Comparison of ENCODE assay signal across 21 mouse cellular contexts in the genomic region with DNA sequence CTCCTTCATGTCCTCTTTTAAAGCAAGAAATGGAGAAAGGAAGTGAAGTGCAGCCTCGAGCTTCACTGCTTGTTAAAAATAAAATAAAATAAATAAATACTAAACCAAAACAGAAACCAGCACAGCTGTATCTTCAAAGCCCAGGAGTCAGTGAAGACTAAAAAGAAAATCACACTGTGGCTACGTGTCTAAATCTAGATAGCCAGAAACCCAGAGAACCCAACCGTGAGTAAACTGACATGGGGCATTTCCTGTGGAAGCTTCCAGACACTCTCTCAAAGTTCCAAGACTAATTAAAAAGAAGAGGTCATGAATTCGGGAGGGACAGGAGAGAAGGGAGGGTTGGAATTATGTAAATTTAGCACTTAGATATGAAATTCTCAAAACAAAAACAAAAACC. TPM values are rescaled to one million over a fixed set of nuclear protein-coding genes. Genes with fewer than 3 reads are reported as not detected.
DNase-seq lines count a peak whose midpoint lies in the region; ATAC-seq and TF ChIP-seq lines count a peak whose summit lies in the region.
"Had no signal": no experiment of that assay in that cellular context is flagged by ENCODE, and none has a peak within 500 bp of the region (broad histone marks: within the 10 kb centered on the region; RNA-seq: fewer than 3 reads in every experiment).

No protein-coding gene starts in this region.

- H3K27me3 ChIP-seq in heart, adult 2 months (ENCODE audit: control insufficient read depth, insufficient read depth, low read length): no peaks in the 10 kb centered on the region
- H3K27me3 ChIP-seq in midbrain, embryonic 11.5 days (ENCODE audit: control insufficient read depth, insufficient read depth, low read length): no peaks in the 10 kb centered on the region
- H3K27me3 ChIP-seq in midbrain, embryonic 13.5 days: no peaks in the 10 kb centered on the region
- no peaks in the 10 kb centered on the region for H3K27me3 ChIP-seq in G1E (ENCODE audit: insufficient read depth, low read length)
- H3K27me3 ChIP-seq: embryonic facial prominence, embryonic 12.5 days; forebrain, embryonic 13.5 days; hindbrain, embryonic 15.5 days; limb, embryonic 15.5 days had no signal

- intact Hi-C loops in heart, adult 2 months (cut with DNase I): no loop called here
- intact Hi-C loops in left cerebral cortex, adult 2 months (cut with DNase I): no loop called here

- WGBS in heart, adult 2 months: 32% methylated on average over 4 of the region's 4 CpGs
- 78% methylated on average over 4 of the region's 4 CpGs for WGBS in midbrain, embryonic 11.5 days
- WGBS in midbrain, embryonic 13.5 days: 79% methylated on average over 4 of the region's 4 CpGs

- DNase-seq in heart, adult 2 months: no peak
- DNase-seq in heart, adult 8-10 months (ENCODE audit: low spot score): no peak
- DNase-seq in midbrain, embryonic 11.5 days (ENCODE audit: low spot score, missing footprints): peak; percentile 33
- DNase-seq in G1E (ENCODE audit: low spot score): no peak
- DNase-seq in left cerebral cortex, adult 2 months (ENCODE audit: extremely low spot score in 1 of 2, low spot score in 2 of 2): no peak
- no peak for DNase-seq in left cerebral cortex, adult 8-10 months (ENCODE audit: low spot score in 2 of 2)
- DNase-seq: adrenal gland, postnatal 36 days; cerebellum, adult 2 months; gastrocnemius, postnatal 25 days; heart, postnatal 4 days; right cerebral cortex, adult 18-20 months; thymus, postnatal 36 days had no signal

- no peak for TF ChIP-seq POLR2A in heart, adult 2 months (IDR thresholded peaks at IDR 0.05; ENCODE audit: insufficient read depth, low read depth, low read length)

- H3K4me1 ChIP-seq in heart, adult 2 months (ENCODE audit: control insufficient read depth, insufficient read depth, low read length): peaks cover 21% of the 10 kb centered on the region
- H3K4me1 ChIP-seq in midbrain, embryonic 11.5 days (ENCODE audit: control insufficient read depth, insufficient read depth, low read length): no peaks in the 10 kb centered on the region; the same call in 1 of the 2 replicates
- H3K4me1 ChIP-seq in midbrain, embryonic 13.5 days (replicated peaks): no peaks in the 10 kb centered on the region
- H3K4me1 ChIP-seq in G1E (ENCODE audit: insufficient read depth, low read depth, low read length): peaks cover 11% of the 10 kb centered on the region
- H3K4me1 ChIP-seq: forebrain, embryonic 13.5 days; hindbrain, embryonic 15.5 days had no signal

- no peak for TF ChIP-seq EP300 in heart, adult 2 months (IDR thresholded peaks at IDR 0.05; ENCODE audit: insufficient read depth, low read depth, low read length)

- no peak overlapping the region for H3K4me3 ChIP-seq in heart, adult 2 months
- H3K4me3 ChIP-seq in midbrain, embryonic 11.5 days (ENCODE audit: low read depth, low read length): no peak overlapping the region
- H3K4me3 ChIP-seq in midbrain, embryonic 13.5 days (replicated peaks): no peak overlapping the region
- no peak overlapping the region for H3K4me3 ChIP-seq in G1E (ENCODE audit: low read depth, low read length)
- H3K4me3 ChIP-seq in left cerebral cortex, adult 2 months: no peak overlapping the region
- H3K4me3 ChIP-seq: embryonic facial prominence, embryonic 12.5 days; erythroblast, embryonic 14.5 days; forebrain, embryonic 13.5 days; hindbrain, embryonic 15.5 days; limb, embryonic 15.5 days had no signal

- H3K9me3 ChIP-seq in midbrain, embryonic 11.5 days (ENCODE audit: control insufficient read depth, low read length): no peaks in the 10 kb centered on the region
- H3K9me3 ChIP-seq in midbrain, embryonic 13.5 days: no peaks in the 10 kb centered on the region
- no peaks in the 10 kb centered on the region for H3K9me3 ChIP-seq in G1E (replicated peaks)
- H3K9me3 ChIP-seq: embryonic facial prominence, embryonic 12.5 days; forebrain, embryonic 13.5 days; hindbrain, embryonic 15.5 days; limb, embryonic 15.5 days had no signal

- H3K4me2 ChIP-seq in midbrain, embryonic 11.5 days: no peak overlapping the region
- H3K4me2 ChIP-seq in midbrain, embryonic 13.5 days (replicated peaks): no peak overlapping the region
- H3K4me2 ChIP-seq: embryonic facial prominence, embryonic 12.5 days; forebrain, embryonic 13.5 days; hindbrain, embryonic 15.5 days; limb, embryonic 15.5 days had no signal

- no peak for ATAC-seq in midbrain, embryonic 11.5 days (ENCODE audit: low FRiP score)
- no peak for ATAC-seq in midbrain, embryonic 13.5 days
- peak; percentile 57; the same call in 1 of the 2 replicates for ATAC-seq in G1E (ENCODE audit: extremely low read depth, insufficient number of reproducible peaks, low FRiP score, poor library complexity, severe bottlenecking)
- peak; percentile 48 for ATAC-seq in inflammation-experienced regulatory T-cells, adult 6 months
- ATAC-seq: forebrain, embryonic 13.5 days; intestine, postnatal 0 days had no signal

- H3K9ac ChIP-seq in heart, adult 2 months (ENCODE audit: low read depth, low read length): no peak overlapping the region
- no peak overlapping the region for H3K9ac ChIP-seq in midbrain, embryonic 11.5 days (ENCODE audit: low read length)
- H3K9ac ChIP-seq in midbrain, embryonic 13.5 days (replicated peaks): no peak overlapping the region
- H3K9ac ChIP-seq: embryonic facial prominence, embryonic 12.5 days; forebrain, embryonic 13.5 days; hindbrain, embryonic 15.5 days; limb, embryonic 15.5 days had no signal

- peak overlapping the region; percentile 50 for H3K27ac ChIP-seq in heart, adult 2 months
- H3K27ac ChIP-seq in midbrain, embryonic 11.5 days (ENCODE audit: low read depth, low read length): no peak overlapping the region
- H3K27ac ChIP-seq in midbrain, embryonic 13.5 days: no peak overlapping the region
- H3K27ac ChIP-seq in left cerebral cortex, adult 2 months: no peak overlapping the region
- H3K27ac ChIP-seq: embryonic facial prominence, embryonic 12.5 days; forebrain, embryonic 13.5 days; hindbrain, embryonic 15.5 days; limb, embryonic 15.5 days; stomach, postnatal 0 days had no signal

- peaks cover 3% of the 10 kb centered on the region; the same call in 1 of the 2 replicates for H3K79me2 ChIP-seq in heart, adult 2 months (replicated peaks; ENCODE audit: control insufficient read depth, insufficient read depth, low read length)

- TF ChIP-seq CTCF in heart, adult 2 months (IDR thresholded peaks at IDR 0.05): no peak
- no peak for TF ChIP-seq CTCF in G1E (IDR thresholded peaks at IDR 0.05; ENCODE audit: low read depth, low read length)
- no peak for TF ChIP-seq CTCF in left cerebral cortex, adult 2 months (IDR thresholded peaks at IDR 0.05)

- H3K36me3 ChIP-seq in heart, adult 2 months (ENCODE audit: control insufficient read depth, insufficient read depth, low read length): peaks cover 10% of the 10 kb centered on the region
- no peaks in the 10 kb centered on the region for H3K36me3 ChIP-seq in midbrain, embryonic 11.5 days (ENCODE audit: control insufficient read depth, insufficient read depth, low read length)
- H3K36me3 ChIP-seq in midbrain, embryonic 13.5 days: no peaks in the 10 kb centered on the region
- peaks cover 14% of the 10 kb centered on the region for H3K36me3 ChIP-seq in G1E (replicated peaks)
- H3K36me3 ChIP-seq: embryonic facial prominence, embryonic 12.5 days; hindbrain, embryonic 15.5 days; limb, embryonic 15.5 days had no signal

RNA-seq across cellular contexts. Expression of a gene that starts 15.9 kb away (rescaled TPM):
- 10 to 100 TPM; 20.1 to 23.7 TPM for total RNA-seq in heart, adult 2 months (2021)
- polyA plus RNA-seq in heart, adult 2 months (2012; rRNA removed): 6.6 and 8.1 TPM in 2 replicates
- total RNA-seq in heart, adult 8-10 months (2022): 10 to 100 TPM; 19.4 to 28.1 (median 21.2) TPM
- 3.9 and 4.5 TPM in 2 replicates for polyA plus RNA-seq in midbrain, embryonic 11.5 days (2014; fragmentation: Nextera tagmentation; extraction: Ambion mirVana)
- 4.3 and 4.5 TPM in 2 replicates for polyA plus RNA-seq in midbrain, embryonic 13.5 days (2015; fragmentation: Nextera tagmentation; extraction: Ambion mirVana)
- total RNA-seq in G1E (2014; fragmentation: Nextera tagmentation) (37.6 and 42.5 TPM in 2 replicates), G1E (2017) (44.1 and 46.0 TPM in 2 replicates)
- polyA plus RNA-seq in G1E (2012): 2.3 and 2.6 TPM in 2 replicates
- 100 to 1,000 TPM in 1 of 3 experiments, 10 to 100 TPM in 2; 43.2 to 111 (median 94.9) TPM for polyA plus RNA-seq in inflammation-experienced regulatory T-cells, adult 6 months (2017; shearing (Covaris generic))
- 10 to 100 TPM; 12.3 to 15.4 TPM for total RNA-seq in left cerebral cortex, adult 2 months (2021)
- 10 to 100 TPM; 13.5 to 18.2 (median 17.3) TPM for total RNA-seq in left cerebral cortex, adult 8-10 months (2022)

Comparison
In these comparisons a context has a peak if more than half of its experiments do, and no peak if none do; other contexts are left out.
1. ATAC-seq: peak in G1E (single experiment) and inflammation-experienced regulatory T-cells, adult 6 months (single experiment); none in midbrain, embryonic 11.5 days (single experiment) and midbrain, embryonic 13.5 days (single experiment).